Mouse (Mus musculus) 416B (cell line): ENCODE data around the gene Grin2a.
"Not testable (repeated sequence)": the region's sequence is repeated elsewhere in the genome, so short reads cannot be mapped to it uniquely, and the experiment has no call there.

ENCODE experiments used
- DNase-seq: peaks from one replicate; pipeline ENCODE4 v3.0.0; 2011; ENCODE audit warnings: low read depth

Gene Grin2a

GRCm38 (mm10) chr16:9624346-9624745, 371.0 kb downstream of the Grin2a start:
- no peak for DNase-seq

- DNase-seq = no peak
These were observed 377.2 kb downstream of the Grin2a start for GRCm38 (mm10) chr16:9618206-9618605.

GRCm38 (mm10) chr16:9617215-9617614, 378.1 kb downstream of the Grin2a start:
- DNase-seq = no peak

GRCm38 (mm10) chr16:9616807-9617206, 378.6 kb downstream of the Grin2a start:
- DNase-seq = no peak

GRCm38 (mm10) chr16:9612596-9612995, 382.8 kb downstream of the Grin2a start:
- not testable (repeated sequence) for DNase-seq

- DNase-seq = no peak
These were observed 387.9 kb downstream of the Grin2a start for GRCm38 (mm10) chr16:9607432-9607831.

- no peak for DNase-seq
These were observed 391.4 kb downstream of the Grin2a start for GRCm38 (mm10) chr16:9603983-9604382.

GRCm38 (mm10) chr16:9602579-9602978, 392.8 kb downstream of the Grin2a start:
- DNase-seq = no peak

GRCm38 (mm10) chr16:9589176-9589575, 406.2 kb downstream of the Grin2a start:
- DNase-seq = no peak

- no peak for DNase-seq
These were observed 406.9 kb downstream of the Grin2a start for GRCm38 (mm10) chr16:9588431-9588830.

GRCm38 (mm10) chr16:9583981-9584380, 411.4 kb downstream of the Grin2a start:
- DNase-seq = no peak

GRCm38 (mm10) chr16:9571793-9572192, 423.6 kb downstream of the Grin2a start:
- DNase-seq = no peak

GRCm38 (mm10) chr16:9567286-9567685, 428.1 kb downstream of the Grin2a start:
- no peak for DNase-seq

GRCm38 (mm10) chr16:9561816-9562215, 433.5 kb downstream of the Grin2a start:
- no peak for DNase-seq

GRCm38 (mm10) chr16:9535196-9535595, 460.2 kb downstream of the Grin2a start:
- DNase-seq = no peak

GRCm38 (mm10) chr16:9533564-9534332, 461.6 kb downstream of the Grin2a start:
- no peak for DNase-seq

- no peak for DNase-seq
These were observed 462.4 kb downstream of the Grin2a start for GRCm38 (mm10) chr16:9532843-9533532.

GRCm38 (mm10) chr16:9527214-9527613, 468.1 kb downstream of the Grin2a start:
- DNase-seq = no peak

- DNase-seq = no peak
These were observed 472.0 kb downstream of the Grin2a start for GRCm38 (mm10) chr16:9523314-9523713.
